Mouse (Mus musculus) limb, embryonic 11.5 days (tissue): Measurements from ENCODE around the gene Gm21976. TPM values are rescaled to one million over a fixed set of nuclear protein-coding genes. Genes with fewer than 3 reads are reported as not detected.

ENCODE experiments used
- ATAC-seq: fragments of 200-750 bp; cut with Nextera tagmentation; 2 replicates; pipeline ENCODE4 v1.8.0; 2017; ENCODE audit warnings: low read depth; ENCODE audit not compliant: insufficient number of reproducible peaks, low FRiP score, low TSS enrichment
- DNase-seq: peaks from one replicate; pipeline ENCODE4 v3.0.0-alpha.2; 2015; ENCODE audit warnings: low spot score
- H3K27ac ChIP-seq: fragments of 300-500 bp; sonication (generic); replicated peaks from 2 replicates; pipeline ENCODE4 v1.5.1; 2014; ENCODE audit warnings: low read depth, mild to moderate bottlenecking, low read length
- H3K27me3 ChIP-seq: fragments of 300-500 bp; sonication (generic); 2 replicates; pipeline ENCODE4 v1.6.1; 2014; ENCODE audit warnings: mild to moderate bottlenecking, low read length, mixed read lengths; ENCODE audit not compliant: control insufficient read depth, insufficient read depth
- H3K36me3 ChIP-seq: fragments of 300-500 bp; sonication (generic); 2 replicates; pipeline ENCODE4 v1.6.1; 2014; ENCODE audit warnings: mild to moderate bottlenecking, low read length, moderate library complexity, mixed read lengths; ENCODE audit not compliant: control insufficient read depth, insufficient read depth
- H3K4me1 ChIP-seq: fragments of 300-500 bp; sonication (generic); 2 replicates; pipeline ENCODE4 v1.6.1; 2014; ENCODE audit warnings: low read length, mixed read lengths; ENCODE audit not compliant: control insufficient read depth, insufficient read depth
- H3K4me2 ChIP-seq: fragments of 300-500 bp; sonication (generic); 2 replicates; pipeline ENCODE4 v1.6.1; 2014; ENCODE audit warnings: low read depth, mild to moderate bottlenecking, moderate library complexity; ENCODE audit not compliant: severe bottlenecking
- H3K4me3 ChIP-seq: fragments of 300-500 bp; sonication (generic); 2 replicates; pipeline ENCODE4 v1.5.1; 2014; ENCODE audit warnings: low read depth, low read length
- H3K9ac ChIP-seq: fragments of 300-500 bp; sonication (generic); 2 replicates; pipeline ENCODE4 v1.6.1; 2014; ENCODE audit warnings: mild to moderate bottlenecking, low read length
- H3K9me3 ChIP-seq: fragments of 300-500 bp; sonication (generic); 2 replicates; pipeline ENCODE4 v1.6.1; 2016; ENCODE audit warnings: low read length; ENCODE audit not compliant: control insufficient read depth
- WGBS: fragments of 180-500 bp; shearing (Covaris S2); extraction: QIAGEN DNeasy Blood & Tissue Kit; methylation state at CpG from one replicate; pipeline ENCODE4 v1.1.7; 2014; 5-methylcytosine and 5-hydroxymethylcytosine counted together
- polyA plus RNA-seq: library from polyadenylated mRNA; unstranded; fragments of >200 nt; fragmentation: Nextera tagmentation; extraction: Ambion mirVana; gene quantifications from 2 replicates; pipeline ENCODE4 v1.2.1, GENCODE M21; 2014

Gm21976 gene
- polyA plus RNA-seq, 1 experiment from 2014 or later, result not detected

GRCm38 (mm10) chr13:98254921-98255320 is 24.8 kb upstream of the Gm21976 start:
- Histone ChIP-seq H3K27ac (no peak overlapping the region), H3K4me1 (no peaks in the 10 kb centered on the region), H3K27me3 (no peaks in the 10 kb centered on the region), H3K9me3 (no peaks in the 10 kb centered on the region), H3K4me3 (no peak overlapping the region), H3K9ac (no peak overlapping the region), H3K4me2 (no peak overlapping the region), H3K36me3 (peaks cover 21% of the 10 kb centered on the region)
- no peak for DNase-seq
- 81% methylated on average over 9 of the region's 9 CpGs for WGBS
- ATAC-seq, result no peak

GRCm38 (mm10) chr13:98262636-98263457 is 16.8 kb upstream of the Gm21976 start, which contains the start of the genes Utp15 and Ankra2:
TSS of gene Utp15 (minus strand) at chr13:98263041.
TSS of gene Ankra2 (plus strand) at chr13:98263074.
- H3K27me3 ChIP-seq, result no peaks in the 10 kb centered on the region
- WGBS, result under 1% methylated on average over 69 of the region's 71 CpGs
- H3K9me3 ChIP-seq, result no peaks in the 10 kb centered on the region
- peak within 1 kb of the TSS; percentile 86 for H3K4me2 ChIP-seq
- no peaks in the 10 kb centered on the region for H3K36me3 ChIP-seq
- peak within 1 kb of the TSS; percentile 62; the same call in 1 of the 2 replicates for H3K27ac ChIP-seq
- ATAC-seq, result peak; percentile 98
- DNase-seq, result peak; percentile 100
- H3K4me3 ChIP-seq, result peak within 1 kb of the TSS; percentile 86
- peak within 1 kb of the TSS; percentile 90 for H3K9ac ChIP-seq
- peaks cover 9% of the 10 kb centered on the region; the same call in 1 of the 2 replicates for H3K4me1 ChIP-seq

- H3K4me3 ChIP-seq, result peak overlapping the region; percentile 86
- H3K4me2 ChIP-seq, result peak overlapping the region; percentile 86
- WGBS, result under 1% methylated on average over 16 of the region's 16 CpGs
- H3K4me1 ChIP-seq, result peaks cover 9% of the 10 kb centered on the region; the same call in 1 of the 2 replicates
- no peaks in the 10 kb centered on the region for H3K9me3 ChIP-seq
- no peak for DNase-seq
- peak overlapping the region; percentile 90 for H3K9ac ChIP-seq
- ATAC-seq, result peak; percentile 45; the same call in 1 of the 2 replicates
- H3K27ac ChIP-seq, result peak overlapping the region; percentile 62; the same call in 1 of the 2 replicates
- no peaks in the 10 kb centered on the region for H3K27me3 ChIP-seq
- H3K36me3 ChIP-seq, result no peaks in the 10 kb centered on the region
Measured at GRCm38 (mm10) chr13:98263458-98263987, 16.2 kb upstream of the Gm21976 start.

GRCm38 (mm10) chr13:98264111-98264510 is 15.6 kb upstream of the Gm21976 start:
- ATAC-seq, result no peak

GRCm38 (mm10) chr13:98274023-98274422 is 5.7 kb upstream of the Gm21976 start:
- Histone ChIP-seq H3K27ac (no peak overlapping the region), H3K36me3 (no peaks in the 10 kb centered on the region; the same call in 1 of the 2 replicates), H3K4me2 (no peak overlapping the region), H3K4me1 (no peaks in the 10 kb centered on the region), H3K9me3 (no peaks in the 10 kb centered on the region), H3K9ac (no peak overlapping the region), H3K27me3 (no peaks in the 10 kb centered on the region), H3K4me3 (no peak overlapping the region)
- WGBS, result 88% methylated on average over 9 of the region's 9 CpGs
- ATAC-seq (no peak), DNase-seq (no peak)

More at GRCm38 (mm10) chr13:98264111-98264510, 15.6 kb upstream of the Gm21976 start:
- Histone ChIP-seq H3K9me3 (no peaks in the 10 kb centered on the region), H3K4me1 (peaks cover 9% of the 10 kb centered on the region; the same call in 1 of the 2 replicates), H3K27me3 (no peaks in the 10 kb centered on the region), H3K4me2 (peak overlapping the region; percentile 86), H3K9ac (0 out of 2 replicates have a peak overlapping the region, but pooled peaks have one; percentile 2), H3K27ac (no peak overlapping the region), H3K4me3 (peak overlapping the region; percentile 86; the same call in 1 of the 2 replicates), H3K36me3 (no peaks in the 10 kb centered on the region)
- DNase-seq, result no peak
- whole genome bisulfite sequencing, result 45% methylated on average over 5 of the region's 5 CpGs

GRCm38 (mm10) chr13:98275646-98276045 is 4.0 kb upstream of the Gm21976 start:
- H3K9ac ChIP-seq, result no peak overlapping the region
- H3K4me2 ChIP-seq, result no peak overlapping the region
- no peaks in the 10 kb centered on the region for H3K9me3 ChIP-seq
- no peaks in the 10 kb centered on the region; the same call in 1 of the 2 replicates for H3K36me3 ChIP-seq
- DNase-seq (no peak), ATAC-seq (no peak)
- no peak overlapping the region for H3K27ac ChIP-seq
- H3K27me3 ChIP-seq, result no peaks in the 10 kb centered on the region
- H3K4me1 ChIP-seq, result no peaks in the 10 kb centered on the region
- no peak overlapping the region for H3K4me3 ChIP-seq
- 85% methylated on average over 4 of the region's 4 CpGs for WGBS

GRCm38 (mm10) chr13:98276253-98276652 is 3.4 kb upstream of the Gm21976 start:
- no peak for DNase-seq
- Histone ChIP-seq H3K36me3 (no peaks in the 10 kb centered on the region; the same call in 1 of the 2 replicates), H3K9ac (no peak overlapping the region), H3K27me3 (no peaks in the 10 kb centered on the region), H3K9me3 (no peaks in the 10 kb centered on the region), H3K4me1 (no peaks in the 10 kb centered on the region), H3K4me2 (no peak overlapping the region), H3K4me3 (no peak overlapping the region), H3K27ac (no peak overlapping the region)
- no peak for ATAC-seq
- WGBS, result 89% methylated on average over 7 of the region's 7 CpGs

- Histone ChIP-seq H3K4me1 (no peaks in the 10 kb centered on the region), H3K9me3 (no peaks in the 10 kb centered on the region), H3K36me3 (no peaks in the 10 kb centered on the region), H3K4me3 (no peak overlapping the region), H3K27me3 (no peaks in the 10 kb centered on the region), H3K4me2 (no peak overlapping the region), H3K27ac (no peak overlapping the region), H3K9ac (no peak overlapping the region)
- 88% methylated on average over 2 of the region's 2 CpGs for WGBS
- no peak for DNase-seq
- ATAC-seq, result no peak
Measured at GRCm38 (mm10) chr13:98277501-98277900, 2.2 kb upstream of the Gm21976 start.
